Mouse (Mus musculus): ENCODE measurements around the gene Mia2. TPM values are rescaled to one million over a fixed set of nuclear protein-coding genes. Genes with fewer than 3 reads are reported as not detected.

The Mia2 gene
- polyA plus RNA-seq (2015; fragmentation: Nextera tagmentation; extraction: Ambion mirVana) = 43.0 and 63.9 TPM in 2 replicates

DNA sequence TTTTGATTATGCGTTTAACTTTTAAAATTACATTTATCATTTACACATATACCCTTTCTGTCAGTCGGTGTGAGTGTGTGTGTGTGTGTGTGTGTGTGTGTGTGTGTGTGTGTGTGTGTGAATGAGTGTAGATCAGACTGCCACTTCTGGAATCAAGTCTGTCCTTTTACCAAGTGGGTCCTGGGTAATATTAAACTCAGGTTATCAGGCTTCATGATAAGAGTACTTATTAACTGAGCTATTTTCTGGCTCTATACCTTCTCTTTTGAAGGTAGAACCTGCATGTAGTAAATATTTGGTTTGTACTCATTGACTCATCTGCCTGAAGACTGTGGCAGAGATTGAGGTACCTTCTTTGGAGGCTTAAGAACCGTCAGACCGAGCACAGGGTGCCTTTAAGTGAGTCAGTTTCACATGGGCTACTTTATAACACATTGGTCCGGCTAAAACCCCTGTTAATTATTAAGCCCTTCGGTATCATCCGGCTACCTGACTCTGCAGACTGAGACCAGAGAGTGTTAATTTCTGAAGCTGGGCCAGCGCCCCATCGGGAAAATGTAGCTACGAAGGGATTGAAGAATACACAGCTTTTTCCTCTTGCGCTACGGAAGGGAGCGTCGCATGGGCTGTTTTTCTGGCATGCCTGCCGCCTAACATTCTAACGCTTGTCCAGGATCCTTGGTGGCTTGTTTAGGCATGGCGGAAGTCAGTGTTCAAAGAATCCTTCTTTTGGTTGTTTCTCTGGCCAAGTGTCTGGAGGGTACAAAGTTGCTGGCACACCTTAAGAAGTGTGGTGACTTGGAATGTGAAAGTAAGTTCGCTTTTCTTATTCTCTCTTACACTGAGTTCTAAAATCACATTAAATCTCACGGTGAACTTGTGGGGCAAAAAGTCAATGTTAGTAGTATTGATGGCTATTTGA is at the start of gene Mia2:
Gene Mia2, plus strand, starts transcription at position 696 of the 922 bp plus-strand sequence.

GRCm38 (mm10) chr12:59060993-59061595 is 34.5 kb upstream of the Mia2 start, which contains the start of gene Trappc6b:
Trappc6b (minus strand) TSS chr12:59061472.

GRCm38 (mm10) chr12:59066448-59067077 is 29.0 kb upstream of the Mia2 start, which contains the start of gene Pnn:
Pnn (plus strand) TSS chr12:59066884.

GRCm38 (mm10) chr12:59219325-59220225 is 124.0 kb downstream of the Mia2 start, which contains the start of gene Fbxo33:
Fbxo33 (minus strand) TSS chr12:59219725.

Small RNA genes within 50 kb of the gene (microRNA-seq; reads per million reads assigned to microRNA genes)
- gene Gm27284 (ENCODE audit: borderline replicate concordance, insufficient number of aligned reads) = not detected

Other genes starting within 250 kb of the Mia2 start
- gene Sec23a, start 83.8 kb upstream of the Mia2 start, polyA plus RNA-seq (2015; fragmentation: Nextera tagmentation; extraction: Ambion mirVana) = 34.8 and 46.3 TPM in 2 replicates
- gene Gemin2, start 82.4 kb upstream of the Mia2 start, polyA plus RNA-seq (2015; fragmentation: Nextera tagmentation; extraction: Ambion mirVana) = 16.6 and 19.2 TPM in 2 replicates
- gene Trappc6b, start 34.3 kb upstream of the Mia2 start, polyA plus RNA-seq (2015; fragmentation: Nextera tagmentation; extraction: Ambion mirVana) = 109 and 140 TPM in 2 replicates
- 25.2 and 44.1 TPM in 2 replicates for gene Pnn, start 28.9 kb upstream of the Mia2 start, polyA plus RNA-seq (2015; fragmentation: Nextera tagmentation; extraction: Ambion mirVana)
- 14.4 and 16.9 TPM in 2 replicates for gene Fbxo33, start 123.9 kb downstream of the Mia2 start, polyA plus RNA-seq (2015; fragmentation: Nextera tagmentation; extraction: Ambion mirVana)